Mouse (Mus musculus) E14TG2a.4 (cell line): ENCODE measurements at regions not wholly inside any gene's neighbourhood (a gene's known extent, or its start where the extent isn't known, plus 50 kb on each side); places are given as distances from the start of the nearest gene placed in this dataset.
A peak's percentile ranks its signal among the peaks of the same experiment; 100 is the strongest.

Experiments used
- H3K27me3 ChIP-seq: 2 replicates; pipeline ENCODE4 v1.6.1; 2014; ENCODE audit warnings: low read length, control low read depth; ENCODE audit not compliant: insufficient read depth
- H3K36me3 ChIP-seq: 2 replicates; pipeline ENCODE4 v1.6.1; 2014; ENCODE audit warnings: low read length, control low read depth; ENCODE audit not compliant: insufficient read depth
- H3K4me1 ChIP-seq: replicated peaks from 2 replicates; pipeline ENCODE4 v1.6.1; 2014; ENCODE audit warnings: low read depth, low read length, control low read depth
- H3K4me3 ChIP-seq: replicated peaks from 2 replicates; pipeline ENCODE4 v1.5.1; 2014; ENCODE audit warnings: mild to moderate bottlenecking, low read length
- H3K9me3 ChIP-seq: 2 replicates; pipeline ENCODE4 v1.6.1; 2014; ENCODE audit warnings: low read length, control low read depth
- CTCF ChIP-seq: conservative IDR thresholded peaks from 2 replicates; pipeline ENCODE4 v1.5.1; 2014; ENCODE audit warnings: low read length
- NANOG ChIP-seq: IDR thresholded peaks from 2 replicates; pipeline ENCODE4 v1.6.1; 2014; ENCODE audit warnings: borderline replicate concordance, low read length, mixed read lengths
- POU5F1 ChIP-seq: IDR thresholded peaks from 2 replicates; pipeline ENCODE4 v1.6.1; 2014; ENCODE audit warnings: low read length, borderline replicate concordance

GRCm38 (mm10) chr7:135853814-135854324, 137.7 kb upstream of the Mki67 start:
- TF ChIP-seq POU5F1, result no peak
- TF ChIP-seq CTCF, result no peak
- TF ChIP-seq NANOG, result no peak
- H3K27me3 ChIP-seq, result peaks cover 42% of the 10 kb centered on the region
- H3K36me3 ChIP-seq, result no peaks in the 10 kb centered on the region
- peak overlapping the region; percentile 49 for H3K4me3 ChIP-seq
- peaks cover 5% of the 10 kb centered on the region for H3K9me3 ChIP-seq
- peaks cover 4% of the 10 kb centered on the region; the same call in 1 of the 2 replicates for H3K4me1 ChIP-seq

GRCm38 (mm10) chr7:135860288-135860687, 144.1 kb upstream of the Mki67 start:
- H3K4me3 ChIP-seq, result no peak overlapping the region
- H3K27me3 ChIP-seq, result peaks cover 27% of the 10 kb centered on the region
- no peaks in the 10 kb centered on the region for H3K9me3 ChIP-seq
- no peaks in the 10 kb centered on the region for H3K36me3 ChIP-seq
- TF ChIP-seq POU5F1 (no peak), CTCF (no peak), NANOG (no peak)
- 0 out of 2 replicates have a peak, but pooled peaks cover 8% of the 10 kb centered on the region for H3K4me1 ChIP-seq

- 0 out of 2 replicates have a peak, but pooled peaks cover 8% of the 10 kb centered on the region for H3K4me1 ChIP-seq
- no peak for TF ChIP-seq POU5F1
- TF ChIP-seq CTCF, result no peak
These were observed 144.7 kb upstream of the Mki67 start for GRCm38 (mm10) chr7:135860741-135861408.

GRCm38 (mm10) chr7:135861409-135861805, 145.2 kb upstream of the Mki67 start:
- Histone ChIP-seq H3K4me3 (no peak overlapping the region), H3K27me3 (peaks cover 30% of the 10 kb centered on the region), H3K4me1 (0 out of 2 replicates have a peak, but pooled peaks cover 8% of the 10 kb centered on the region), H3K9me3 (peaks cover 8% of the 10 kb centered on the region), H3K36me3 (no peaks in the 10 kb centered on the region)
- TF ChIP-seq NANOG, result no peak
- TF ChIP-seq CTCF, result no peak
- no peak for TF ChIP-seq POU5F1

More at GRCm38 (mm10) chr7:135860741-135861408, 144.7 kb upstream of the Mki67 start:
- peaks cover 4% of the 10 kb centered on the region; the same call in 1 of the 2 replicates for H3K9me3 ChIP-seq
- no peaks in the 10 kb centered on the region for H3K36me3 ChIP-seq
- no peak overlapping the region for H3K4me3 ChIP-seq
- H3K27me3 ChIP-seq, result peaks cover 28% of the 10 kb centered on the region

- TF ChIP-seq NANOG (no peak), POU5F1 (no peak), CTCF (no peak)
- peaks cover 47% of the 10 kb centered on the region for H3K27me3 ChIP-seq
- 0 out of 2 replicates have a peak, but pooled peaks cover 8% of the 10 kb centered on the region for H3K4me1 ChIP-seq
- H3K36me3 ChIP-seq, result no peaks in the 10 kb centered on the region
- H3K4me3 ChIP-seq, result no peak overlapping the region
- H3K9me3 ChIP-seq, result peaks cover 14% of the 10 kb centered on the region
These were observed 147.6 kb upstream of the Mki67 start for GRCm38 (mm10) chr7:135863581-135864426.

- TF ChIP-seq NANOG (no peak), CTCF (no peak), POU5F1 (no peak)
These were observed 154.8 kb upstream of the Mki67 start for GRCm38 (mm10) chr7:135870981-135871380.

GRCm38 (mm10) chr7:135877091-135877874, 161.1 kb upstream of the Mki67 start:
- Histone ChIP-seq H3K4me1 (no peaks in the 10 kb centered on the region), H3K9me3 (peaks cover 12% of the 10 kb centered on the region), H3K27me3 (peaks cover 12% of the 10 kb centered on the region; the same call in 1 of the 2 replicates), H3K4me3 (no peak overlapping the region), H3K36me3 (no peaks in the 10 kb centered on the region)
- TF ChIP-seq NANOG (no peak), CTCF (no peak), POU5F1 (no peak)

More at GRCm38 (mm10) chr7:135870981-135871380, 154.8 kb upstream of the Mki67 start:
- Histone ChIP-seq H3K4me1 (no peaks in the 10 kb centered on the region), H3K4me3 (no peak overlapping the region), H3K36me3 (no peaks in the 10 kb centered on the region), H3K27me3 (peaks cover 41% of the 10 kb centered on the region), H3K9me3 (peaks cover 9% of the 10 kb centered on the region)

- Histone ChIP-seq H3K4me1 (no peaks in the 10 kb centered on the region), H3K4me3 (no peak overlapping the region), H3K9me3 (peaks cover 12% of the 10 kb centered on the region), H3K36me3 (no peaks in the 10 kb centered on the region), H3K27me3 (0 out of 2 replicates have a peak, but pooled peaks cover 8% of the 10 kb centered on the region)
- TF ChIP-seq CTCF (no peak), POU5F1 (no peak), NANOG (no peak)
These were observed 162.6 kb upstream of the Mki67 start for GRCm38 (mm10) chr7:135878750-135879149.
